Mouse (Mus musculus) CH12.LX (cell line): ENCODE measurements around the gene Prss32. TPM values are rescaled to one million over a fixed set of nuclear protein-coding genes. Genes with fewer than 3 reads are reported as not detected.

Experiments used
- DNase-seq: peaks from one replicate; pipeline ENCODE4 v3.0.0-alpha.2; 2013; ENCODE audit errors: extremely low read depth
- H3K27ac ChIP-seq: 2 replicates; pipeline ENCODE4 v1.5.1; 2012; ENCODE audit warnings: low read depth, mild to moderate bottlenecking, control low read depth, moderate library complexity; ENCODE audit not compliant: insufficient read depth
- H3K27me3 ChIP-seq: replicated peaks from 2 replicates; pipeline ENCODE3; 2012; ENCODE audit warnings: inconsistent platforms
- H3K36me3 ChIP-seq, 2 experiments: replicated peaks in 1 of 2; 2 replicates each; pipeline versions ENCODE3 to v1.6.1; 2012; ENCODE audit warnings: inconsistent platforms in 1 of 2, low read length in 1 of 2, mild to moderate bottlenecking in 1 of 2, mixed read lengths in 1 of 2, moderate library complexity in 1 of 2; ENCODE audit not compliant: control insufficient read depth in 1 of 2, insufficient read depth in 1 of 2
- H3K4me1 ChIP-seq, 2 experiments: 2 replicates each; pipeline ENCODE4 v1.6.1; 2012; ENCODE audit warnings: inconsistent platforms in 1 of 2, moderate library complexity in 1 of 2; ENCODE audit not compliant: insufficient read depth in 2 of 2, control insufficient read depth in 1 of 2
- H3K4me2 ChIP-seq: 2 replicates; pipeline ENCODE4 v1.6.1; 2012; ENCODE audit warnings: low read depth, mild to moderate bottlenecking, control low read depth; ENCODE audit not compliant: poor library complexity, insufficient read depth, severe bottlenecking
- H3K4me3 ChIP-seq, 3 experiments: fragments of 150-350 bp in 1 of 3; sonication (generic) in 1 of 3; replicated peaks in 1 of 3; 2 replicates each; pipeline versions ENCODE3 to v1.5.1; 2011 to 2012; ENCODE audit warnings: low read depth in 2 of 3, low read length in 2 of 3, mild to moderate bottlenecking in 2 of 3, moderate library complexity in 2 of 3, control low read depth in 1 of 3, improper control_type of control experiment in 1 of 3, inconsistent platforms in 1 of 3, mixed read lengths in 1 of 3; ENCODE audit not compliant: poor library complexity in 1 of 3
- H3K79me2 ChIP-seq: replicated peaks from 2 replicates; pipeline ENCODE4 v1.6.1; 2012; ENCODE audit warnings: mild to moderate bottlenecking, moderate library complexity; ENCODE audit not compliant: control insufficient read depth, poor library complexity, insufficient read depth, severe bottlenecking; ENCODE audit errors: extremely low read depth
- H3K9ac ChIP-seq: 2 replicates; pipeline ENCODE4 v1.6.1; 2012; ENCODE audit warnings: low read depth, mild to moderate bottlenecking, control low read depth, moderate library complexity; ENCODE audit not compliant: insufficient read depth
- H3K9me3 ChIP-seq: replicated peaks from 2 replicates; pipeline ENCODE3; 2012; ENCODE audit warnings: low read length, inconsistent platforms, mixed read lengths
- BHLHE40 ChIP-seq: IDR thresholded peaks from 2 replicates; pipeline ENCODE4 v1.6.1; 2011; ENCODE audit warnings: mild to moderate bottlenecking, low read depth, low read length, improper control_type of control experiment
- CHD1 ChIP-seq: IDR thresholded peaks from 2 replicates; pipeline ENCODE4 v1.6.1; 2012; ENCODE audit warnings: low read depth, low read length, improper control_type of control experiment, inconsistent platforms
- CTCF ChIP-seq, 2 experiments: IDR thresholded peaks in 1 of 2; conservative IDR thresholded peaks in 1 of 2; 2 replicates each; pipeline ENCODE4 v1.5.1; 2011 to 2012; ENCODE audit warnings: low read depth in 2 of 2, low read length in 2 of 2, improper control_type of control experiment in 1 of 2, inconsistent platforms in 1 of 2, mild to moderate bottlenecking in 1 of 2, moderate library complexity in 1 of 2
- EP300 ChIP-seq: IDR thresholded peaks from 2 replicates; pipeline ENCODE4 v1.6.1; 2011; ENCODE audit warnings: low read length, improper control_type of control experiment
- HCFC1 ChIP-seq: IDR thresholded peaks from 2 replicates; pipeline ENCODE4 v1.6.1; 2012; ENCODE audit warnings: low read depth, mild to moderate bottlenecking, inconsistent platforms, low read length, improper control_type of control experiment
- IRF4 ChIP-seq: IDR thresholded peaks from 2 replicates; pipeline ENCODE4 v1.6.1; 2014; ENCODE audit warnings: low read depth, mild to moderate bottlenecking, inconsistent platforms, low read length, improper control_type of control experiment
- JUN ChIP-seq: IDR thresholded peaks from 2 replicates; pipeline ENCODE4 v1.6.1; 2011; ENCODE audit warnings: low read depth, mild to moderate bottlenecking, low read length, improper control_type of control experiment, moderate library complexity; ENCODE audit not compliant: insufficient read depth
- JUND ChIP-seq: conservative IDR thresholded peaks from 2 replicates; pipeline ENCODE4 v1.6.1; 2011; ENCODE audit warnings: low read depth, low read length, improper control_type of control experiment
- KAT2A ChIP-seq: IDR thresholded peaks from 2 replicates; pipeline ENCODE4 v1.6.1; 2012; ENCODE audit warnings: low read length, improper control_type of control experiment, inconsistent platforms; ENCODE audit not compliant: insufficient replicate concordance
- MAFK ChIP-seq: IDR thresholded peaks from 2 replicates; pipeline ENCODE4 v1.6.1; 2011; ENCODE audit warnings: low read length, improper control_type of control experiment; ENCODE audit not compliant: insufficient replicate concordance
- MAX ChIP-seq: IDR thresholded peaks from 2 replicates; pipeline ENCODE4 v1.6.1; 2011; ENCODE audit warnings: low read length, improper control_type of control experiment
- MAZ ChIP-seq: IDR thresholded peaks from 2 replicates; pipeline ENCODE4 v1.6.1; 2012; ENCODE audit warnings: low read depth, mild to moderate bottlenecking, inconsistent platforms, low read length, improper control_type of control experiment, moderate library complexity
- MEF2A ChIP-seq: IDR thresholded peaks from 2 replicates; pipeline ENCODE4 v1.6.1; 2014; ENCODE audit warnings: low read depth, mild to moderate bottlenecking, inconsistent platforms, low read length, improper control_type of control experiment, borderline replicate concordance
- MYC ChIP-seq: IDR thresholded peaks from 2 replicates; pipeline ENCODE4 v1.6.1; 2011; ENCODE audit warnings: low read depth, mild to moderate bottlenecking, improper control_type of control experiment, low read length
- NRF1 ChIP-seq: IDR thresholded peaks from 2 replicates; pipeline ENCODE4 v1.6.1; 2014; ENCODE audit warnings: low read depth, mild to moderate bottlenecking, inconsistent platforms, low read length, improper control_type of control experiment, moderate library complexity
- PAX5 ChIP-seq: IDR thresholded peaks from 2 replicates; pipeline ENCODE4 v1.6.1; 2012; ENCODE audit warnings: low read length, inconsistent platforms, mixed read lengths
- POLR2AphosphoS2 ChIP-seq: IDR thresholded peaks from 2 replicates; pipeline ENCODE4 v1.6.1; 2011; ENCODE audit warnings: low read depth, low read length, improper control_type of control experiment
- RAD21 ChIP-seq: IDR thresholded peaks from 2 replicates; pipeline ENCODE4 v1.6.1; 2011; ENCODE audit warnings: low read depth, mild to moderate bottlenecking, low read length, improper control_type of control experiment, moderate library complexity
- RCOR1 ChIP-seq: conservative IDR thresholded peaks from 2 replicates; pipeline ENCODE4 v1.6.1; 2012; ENCODE audit warnings: low read depth, mild to moderate bottlenecking, inconsistent platforms, low read length, improper control_type of control experiment
- SMC3 ChIP-seq: IDR thresholded peaks from 2 replicates; pipeline ENCODE4 v1.6.1; 2011; ENCODE audit warnings: low read depth, low read length, improper control_type of control experiment
- TBP ChIP-seq: conservative IDR thresholded peaks from 2 replicates; pipeline ENCODE4 v1.6.1; 2011; ENCODE audit warnings: low read depth, low read length, improper control_type of control experiment
- UBTF ChIP-seq: IDR thresholded peaks from 2 replicates; pipeline ENCODE4 v1.6.1; 2012; ENCODE audit warnings: low read depth, mild to moderate bottlenecking, inconsistent platforms, low read length, improper control_type of control experiment, moderate library complexity
- USF1 ChIP-seq: IDR thresholded peaks from 2 replicates; pipeline ENCODE4 v1.6.1; 2014; ENCODE audit warnings: low read depth, mild to moderate bottlenecking, inconsistent platforms, low read length, improper control_type of control experiment
- USF2 ChIP-seq: conservative IDR thresholded peaks from 2 replicates; pipeline ENCODE4 v1.6.1; 2011; ENCODE audit warnings: low read depth, low read length, improper control_type of control experiment
- ZC3H11A ChIP-seq: IDR thresholded peaks from 2 replicates; pipeline ENCODE4 v1.6.1; 2012; ENCODE audit warnings: low read depth, mild to moderate bottlenecking, inconsistent platforms, low read length, improper control_type of control experiment
- ZKSCAN1 ChIP-seq: IDR thresholded peaks from 2 replicates; pipeline ENCODE4 v1.6.1; 2012; ENCODE audit warnings: low read depth, inconsistent platforms, low read length, improper control_type of control experiment, borderline replicate concordance
- dilution Hi-C: fragments of 300-500 bp; cut with MboI; formaldehyde crosslinking; loops from 2 replicates; pipeline ENCODE4 v1.14.3; 2020; ENCODE audit warnings: low sequenced_read_pairs; ENCODE audit not compliant: extremely low pct_unique_long_range_greater_than_20kb, extremely low pct_ligation_motif_present
- in situ Hi-C: fragments of 300-500 bp; cut with MboI; formaldehyde crosslinking; loops from 3 replicates; pipeline ENCODE4 v1.14.3; 2019; ENCODE audit warnings: low sequenced_read_pairs, low pct_ligation_motif_present, low pct_unique_long_range_greater_than_20kb, mixed read lengths
- polyA plus RNA-seq: library from polyadenylated mRNA; unstranded; fragments of >175 nt; gene quantifications from 2 replicates; pipeline ENCODE4 v1.2.1, GENCODE M21; 2012; ENCODE audit warnings: low read depth; ENCODE audit not compliant: insufficient read length
- total RNA-seq, 2 experiments: library from RNA; depleted of rRNA; stranded (reverse); fragments of 300-350 nt in 1 of 2; fragments of >200 nt in 1 of 2; gene quantifications; 2 replicates each; pipeline ENCODE4 v1.2.3; 2012 to 2014

The Prss32 gene
- total and polyA plus RNA-seq, 3 experiments, result not detected

- Histone ChIP-seq H3K9me3 (peaks cover 13% of the 10 kb centered on the region), H3K79me2 (no peaks in the 10 kb centered on the region), H3K4me2 (no peak overlapping the region), H3K36me3 (no peaks in the 10 kb centered on the region), H3K27me3 (peaks cover 23% of the 10 kb centered on the region), H3K4me3 (no peak overlapping the region), H3K4me1 (no peaks in the 10 kb centered on the region), H3K9ac (no peak overlapping the region), H3K27ac (no peak overlapping the region)
- in situ Hi-C loops (loop anchor here (10.0 kb wide), 1 partner anchor 96 kb away; no protein-coding TSS in a partner anchor), dilution Hi-C loops (no loop called here)
- no peak for DNase-seq
- TF ChIP-seq BHLHE40 (no peak), JUN (no peak), NRF1 (no peak), HCFC1 (no peak), IRF4 (no peak), CTCF (conservative IDR thresholded peaks at IDR 0.05 in 1 of 2, IDR thresholded peaks at IDR 0.05 in 1 of 2; ENCODE audit: low read depth in 2 of 2, low read length in 2 of 2) (no peak), MEF2A (no peak), MAZ (no peak), USF2 (no peak), RCOR1 (no peak), POLR2AphosphoS2 (no peak), ZKSCAN1 (no peak), PAX5 (no peak), TBP (no peak), USF1 (no peak), MAX (no peak), MYC (no peak), MAFK (no peak), CHD1 (no peak), KAT2A (no peak)
Observed at GRCm38 (mm10) chr17:23868513-23868912, 24.9 kb downstream of the Prss32 start.

- no peak overlapping the region for H3K4me2 ChIP-seq
- H3K9ac ChIP-seq, result no peak overlapping the region
- no peaks in the 10 kb centered on the region for H3K79me2 ChIP-seq
- in situ Hi-C loops, result no loop called here
- H3K4me3 ChIP-seq, result no peak overlapping the region
- no peaks in the 10 kb centered on the region for H3K4me1 ChIP-seq
- peaks cover 42% of the 10 kb centered on the region for H3K27me3 ChIP-seq
- dilution Hi-C loops, result no loop called here
- H3K9me3 ChIP-seq, result peaks cover 5% of the 10 kb centered on the region
- DNase-seq, result peak; percentile 28
- TF ChIP-seq IRF4, result no peak
- TF ChIP-seq SMC3, result peak; percentile 87
- TF ChIP-seq JUND, result no peak
- no peak for TF ChIP-seq EP300
- no peak for TF ChIP-seq UBTF
- TF ChIP-seq RAD21, result peak; percentile 59
- peak; percentile 67 to 84 for TF ChIP-seq CTCF (conservative IDR thresholded peaks at IDR 0.05 in 1 of 2, IDR thresholded peaks at IDR 0.05 in 1 of 2; ENCODE audit: low read depth in 2 of 2, low read length in 2 of 2)
- peak; percentile 15; the same call in 1 of the 2 replicates for TF ChIP-seq ZC3H11A
- no peaks in the 10 kb centered on the region for H3K36me3 ChIP-seq
- no peak overlapping the region for H3K27ac ChIP-seq
Observed at GRCm38 (mm10) chr17:23873884-23874856, 30.5 kb downstream of the Prss32 start.
